Mouse (Mus musculus): Measurements from ENCODE around the gene Zfp148.

DNA sequence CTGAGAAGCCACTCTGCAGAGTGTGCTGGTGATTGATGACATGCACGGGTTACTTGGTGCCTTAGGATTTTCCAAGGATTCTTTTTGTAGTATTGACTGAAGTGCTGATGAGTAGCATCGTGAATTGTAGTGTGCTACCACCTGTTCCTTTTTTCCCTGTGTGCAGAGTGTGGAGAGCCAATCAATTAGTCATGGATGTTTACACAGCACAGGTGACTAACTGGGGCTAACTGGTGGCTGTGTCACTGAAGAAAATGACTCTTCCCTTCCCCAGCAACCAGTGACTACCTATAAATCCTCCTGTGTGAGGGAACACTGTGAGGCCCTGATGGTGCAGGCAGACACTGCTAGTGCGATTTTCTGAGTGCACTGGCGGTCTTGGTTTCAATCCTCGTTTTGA, 66.2 kb downstream of the Zfp148 start:
- no peak for TF ChIP-seq CTCF (IDR thresholded peaks at IDR 0.05; ENCODE audit: control insufficient read depth, insufficient read depth, low read length)
- TF ChIP-seq POLR2A (IDR thresholded peaks at IDR 0.05; ENCODE audit: borderline replicate concordance, control insufficient read depth, low read depth, low read length): no peak
